Mouse (Mus musculus): ENCODE results near the gene Vim. TPM values are rescaled to one million over a fixed set of nuclear protein-coding genes. Genes with fewer than 3 reads are reported as not detected.
"Not testable (repeated sequence)": the region's sequence is repeated elsewhere in the genome, so short reads cannot be mapped to it uniquely, and the experiment has no call there.

Vim gene
- polyA plus RNA-seq, 2 experiments, result 70.8 to 98.0 TPM

GRCm38 (mm10) chr2:13596965-13597656, 23.4 kb downstream of the Vim start:
- DNase-seq (ENCODE audit: low read depth in 3 of 3, low spot score in 3 of 3) (no peak), ATAC-seq (ENCODE audit: insufficient read depth) (no peak)
- Histone ChIP-seq H3K27me3 (ENCODE audit: control insufficient read depth, insufficient read depth, low read length) (no peaks in the 10 kb centered on the region), H3K4me3 (ENCODE audit: insufficient read depth in 1 of 2, low read depth in 2 of 2, low read length in 2 of 2) (no peak overlapping the region), H3K9me3 (ENCODE audit: control insufficient read depth, low read length) (no peaks in the 10 kb centered on the region), H3K36me3 (replicated peaks; ENCODE audit: control insufficient read depth, insufficient read depth, low read depth) (no peaks in the 10 kb centered on the region), H3K27ac (no peak overlapping the region), H3K9ac (replicated peaks) (no peak overlapping the region), H3K4me2 (ENCODE audit: low read depth) (no peak overlapping the region), H3K4me1 (replicated peaks; ENCODE audit: control insufficient read depth in 2 of 2, insufficient read depth in 2 of 2, low read length in 1 of 2) (no peaks in the 10 kb centered on the region; a peak in 1 of 4 replicates)
- WGBS (ENCODE audit: insufficient replicate concordance), result 74% methylated on average over 1 of the region's 1 CpGs
- TF ChIP-seq EP300 (IDR thresholded peaks at IDR 0.05; ENCODE audit: low read depth) (no peak), CTCF (IDR thresholded peaks at IDR 0.05; ENCODE audit: low read depth) (peak; percentile 44; the same call in 1 of the 2 replicates)

DNA sequence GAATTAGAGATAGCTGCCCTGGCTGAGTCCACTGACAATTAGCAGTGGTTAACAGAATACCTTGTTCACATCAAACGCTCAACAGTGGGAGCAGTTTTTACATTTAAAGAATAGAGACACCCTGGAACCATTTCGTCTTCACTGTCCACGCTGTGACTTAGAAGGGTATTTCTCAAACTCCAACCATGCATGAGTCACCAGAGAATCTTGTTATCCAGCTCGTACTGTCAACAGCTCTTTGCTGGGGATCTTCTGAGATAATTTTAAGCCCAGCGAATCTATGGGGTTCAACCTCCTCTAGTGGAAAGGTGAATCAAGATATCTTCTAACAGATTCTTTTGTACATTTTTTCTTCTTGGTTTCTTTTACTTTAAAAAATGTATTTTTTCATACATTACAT, 24.4 kb downstream of the Vim start:
- no peaks in the 10 kb centered on the region for H3K36me3 ChIP-seq (replicated peaks; ENCODE audit: control insufficient read depth, insufficient read depth, low read depth)
- ATAC-seq (ENCODE audit: insufficient read depth) (no peak), DNase-seq (ENCODE audit: low read depth in 3 of 3, low spot score in 3 of 3) (no peak)
- TF ChIP-seq CTCF (IDR thresholded peaks at IDR 0.05; ENCODE audit: low read depth) (no peak), EP300 (IDR thresholded peaks at IDR 0.05; ENCODE audit: low read depth) (no peak)
- H3K4me2 ChIP-seq (ENCODE audit: low read depth), result no peak overlapping the region
- no peak overlapping the region for H3K27ac ChIP-seq
- WGBS (ENCODE audit: insufficient replicate concordance), result 55% methylated on average over 5 of the region's 5 CpGs
- H3K9me3 ChIP-seq (ENCODE audit: control insufficient read depth, low read length), result no peaks in the 10 kb centered on the region
- H3K4me3 ChIP-seq (ENCODE audit: insufficient read depth in 1 of 2, low read depth in 2 of 2, low read length in 2 of 2), result no peak overlapping the region
- H3K9ac ChIP-seq (replicated peaks), result no peak overlapping the region
- peaks cover 6% of the 10 kb centered on the region in 2 experiments for H3K4me1 ChIP-seq (replicated peaks; ENCODE audit: control insufficient read depth in 2 of 2, insufficient read depth in 2 of 2, low read length in 1 of 2)
- no peaks in the 10 kb centered on the region for H3K27me3 ChIP-seq (ENCODE audit: control insufficient read depth, insufficient read depth, low read length)

GRCm38 (mm10) chr2:13603093-13603492, 29.4 kb downstream of the Vim start:
- peak; percentile 56; the same call in 1 of the 2 replicates for ATAC-seq (ENCODE audit: insufficient read depth)
- Histone ChIP-seq H3K36me3 (replicated peaks; ENCODE audit: control insufficient read depth, insufficient read depth, low read depth) (no peaks in the 10 kb centered on the region), H3K9me3 (ENCODE audit: control insufficient read depth, low read length) (no peaks in the 10 kb centered on the region), H3K27me3 (ENCODE audit: control insufficient read depth, insufficient read depth, low read length) (no peaks in the 10 kb centered on the region), H3K27ac (peak overlapping the region; percentile 71), H3K4me3 (ENCODE audit: insufficient read depth in 1 of 2, low read depth in 2 of 2, low read length in 2 of 2) (no peak overlapping the region), H3K4me2 (ENCODE audit: low read depth) (peak overlapping the region; percentile 28), H3K4me1 (replicated peaks; ENCODE audit: control insufficient read depth in 2 of 2, insufficient read depth in 2 of 2, low read length in 1 of 2) (peaks cover 12 to 13% of the 10 kb centered on the region in 2 experiments), H3K9ac (replicated peaks) (no peak overlapping the region)
- no peak for DNase-seq (ENCODE audit: low read depth in 3 of 3, low spot score in 3 of 3)
- no peak for TF ChIP-seq CTCF (IDR thresholded peaks at IDR 0.05; ENCODE audit: low read depth)
- TF ChIP-seq EP300 (IDR thresholded peaks at IDR 0.05; ENCODE audit: low read depth), result no peak

DNA sequence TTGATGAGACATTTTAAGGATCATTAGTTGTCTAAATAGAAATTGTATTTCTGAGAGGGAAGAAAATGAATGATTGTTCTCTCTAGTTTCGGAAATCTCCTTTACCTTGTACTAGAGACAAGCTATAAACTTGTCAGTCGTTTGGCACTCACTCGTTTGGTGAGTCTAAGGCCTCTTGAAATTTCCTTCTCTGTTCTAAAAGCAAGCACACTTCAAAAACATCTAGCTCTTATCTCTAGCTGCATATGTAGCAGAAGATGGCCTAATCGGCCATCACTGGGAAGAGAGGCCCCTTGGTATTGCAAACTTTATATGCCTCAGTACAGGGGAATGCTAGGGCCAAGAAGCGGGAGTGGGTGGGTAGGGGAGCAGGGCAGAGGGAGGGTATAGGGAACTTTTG, 29.9 kb downstream of the Vim start:
- not testable (repeated sequence) for H3K36me3 ChIP-seq (replicated peaks; ENCODE audit: control insufficient read depth, insufficient read depth, low read depth); H3K27me3 ChIP-seq (ENCODE audit: control insufficient read depth, insufficient read depth, low read length); H3K9ac ChIP-seq (replicated peaks); H3K9me3 ChIP-seq (ENCODE audit: control insufficient read depth, low read length); H3K4me3 ChIP-seq (ENCODE audit: insufficient read depth in 1 of 2, low read depth in 2 of 2, low read length in 2 of 2)
- WGBS (ENCODE audit: insufficient replicate concordance), result 14% methylated on average over 5 of the region's 5 CpGs
- H3K27ac ChIP-seq, result peak overlapping the region; percentile 70
- peaks cover 12 to 13% of the 10 kb centered on the region in 2 experiments for H3K4me1 ChIP-seq (replicated peaks; ENCODE audit: control insufficient read depth in 2 of 2, insufficient read depth in 2 of 2, low read length in 1 of 2)
- DNase-seq (ENCODE audit: low read depth in 3 of 3, low spot score in 3 of 3) (peak; percentile 19 to 38 (median 33)), ATAC-seq (ENCODE audit: insufficient read depth) (peak; percentile 93)
- H3K4me2 ChIP-seq (ENCODE audit: low read depth), result peak overlapping the region; percentile 49
- peak; percentile 64 for TF ChIP-seq EP300 (IDR thresholded peaks at IDR 0.05; ENCODE audit: low read depth)

- 58% methylated on average over 7 of the region's 7 CpGs for WGBS (ENCODE audit: insufficient replicate concordance)
- Histone ChIP-seq H3K36me3 (replicated peaks; ENCODE audit: control insufficient read depth, insufficient read depth, low read depth) (no peaks in the 10 kb centered on the region), H3K9ac (replicated peaks) (no peak overlapping the region), H3K4me2 (ENCODE audit: low read depth) (no peak overlapping the region), H3K4me1 (replicated peaks; ENCODE audit: control insufficient read depth in 2 of 2, insufficient read depth in 2 of 2, low read length in 1 of 2) (no peaks in the 10 kb centered on the region), H3K27me3 (ENCODE audit: control insufficient read depth, insufficient read depth, low read length) (no peaks in the 10 kb centered on the region), H3K4me3 (ENCODE audit: insufficient read depth in 1 of 2, low read depth in 2 of 2, low read length in 2 of 2) (no peak overlapping the region), H3K27ac (no peak overlapping the region), H3K9me3 (ENCODE audit: control insufficient read depth, low read length) (no peaks in the 10 kb centered on the region)
- no peak for ATAC-seq (ENCODE audit: insufficient read depth)
- DNase-seq (ENCODE audit: low read depth in 3 of 3, low spot score in 3 of 3), result no peak
- no peak for TF ChIP-seq CTCF (IDR thresholded peaks at IDR 0.05; ENCODE audit: low read depth)
- TF ChIP-seq EP300 (IDR thresholded peaks at IDR 0.05; ENCODE audit: low read depth), result no peak
These were observed 56.6 kb downstream of the Vim start for GRCm38 (mm10) chr2:13630136-13630832.

Other genes starting within 250 kb of the Vim start
- 0.04 TPM in 2 replicates for gene Cubn, start 82.1 kb upstream of the Vim start, polyA plus RNA-seq (2012; rRNA removed)
- 0.06 and 0.08 TPM in 2 replicates for gene Cubn, start 82.1 kb upstream of the Vim start, polyA plus RNA-seq (2014; fragmentation: Nextera tagmentation; extraction: Ambion mirVana)
- 1.9 and 2.8 TPM in 2 replicates for gene Trdmt1, start 29.3 kb upstream of the Vim start, polyA plus RNA-seq (2012; rRNA removed)
- 5.4 and 5.5 TPM in 2 replicates for gene Trdmt1, start 29.3 kb upstream of the Vim start, polyA plus RNA-seq (2014; fragmentation: Nextera tagmentation; extraction: Ambion mirVana)
- gene St8sia6, start 220.1 kb downstream of the Vim start, polyA plus RNA-seq (2012; rRNA removed), result 0.01 TPM in 2 replicates
- gene St8sia6, start 220.1 kb downstream of the Vim start, polyA plus RNA-seq (2014; fragmentation: Nextera tagmentation; extraction: Ambion mirVana), result 0.04 TPM in 1 of 2 replicates, not detected in the other